ENCODE assay signal across 8 mouse cellular contexts in the genomic region with DNA sequence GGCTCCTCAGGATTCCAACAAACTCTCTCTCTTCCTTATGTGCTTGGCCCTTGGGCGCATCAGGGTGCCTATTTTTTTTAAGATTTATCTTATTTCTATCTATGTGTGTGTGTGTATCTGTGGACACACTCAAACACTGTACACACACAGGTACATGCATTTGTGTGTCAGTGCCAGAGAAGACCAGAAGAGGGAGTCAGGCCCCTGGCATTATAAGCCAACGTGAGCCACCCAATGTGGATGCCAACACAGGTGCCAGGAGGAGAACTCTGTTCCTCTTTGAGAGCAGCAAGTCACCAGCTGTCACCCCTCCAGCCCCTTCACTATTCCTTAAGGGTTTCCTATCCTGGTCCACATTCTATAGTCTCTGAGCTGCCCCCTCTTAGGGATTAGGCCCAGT. TPM values are rescaled to one million over a fixed set of nuclear protein-coding genes. Genes with fewer than 3 reads are reported as not detected.
DNase-seq lines count a peak whose midpoint lies in the region; ATAC-seq and TF ChIP-seq lines count a peak whose summit lies in the region.

No protein-coding gene starts in this region.

- DNase-seq in midbrain, postnatal 0 days (ENCODE audit: low spot score) = no peak
- no peak for DNase-seq in midbrain, embryonic 11.5 days (ENCODE audit: low spot score, missing footprints)
- no peak for DNase-seq in lung, embryonic 14.5 days
- peak; percentile 66 for DNase-seq in thymus, postnatal 0 days (ENCODE audit: low spot score)
- no peak for DNase-seq in layer of hippocampus, postnatal 25 days (ENCODE audit: extremely low spot score in 1 of 2, low spot score in 1 of 2)
- DNase-seq in urinary bladder, postnatal 10 days (ENCODE audit: low spot score) = no peak
- no peak for DNase-seq in adipocyte (ENCODE audit: low spot score)

- WGBS in midbrain, postnatal 0 days = 75% methylated on average over 2 of the region's 2 CpGs
- 67% methylated on average over 2 of the region's 2 CpGs for WGBS in midbrain, embryonic 11.5 days
- WGBS in lung, embryonic 14.5 days = 58% methylated on average over 2 of the region's 2 CpGs

- peak; percentile 58 for TF ChIP-seq CTCF in midbrain, postnatal 0 days (IDR thresholded peaks at IDR 0.05)
- peak; percentile 32 for TF ChIP-seq CTCF in bone marrow macrophage, adult 2 months (IDR thresholded peaks at IDR 0.05; ENCODE audit: low read depth, low read length)
- peak; percentile 58 for TF ChIP-seq CTCF in lung, embryonic 14.5 days (IDR thresholded peaks at IDR 0.05; ENCODE audit: low read depth)

- ATAC-seq in midbrain, postnatal 0 days (ENCODE audit: low FRiP score) = no peak
- no peak for ATAC-seq in midbrain, embryonic 11.5 days (ENCODE audit: low FRiP score)
- no peak; the same call in 1 of the 2 replicates for ATAC-seq in lung, embryonic 14.5 days (ENCODE audit: insufficient read depth)

- no peak overlapping the region for H3K27ac ChIP-seq in midbrain, postnatal 0 days (ENCODE audit: low read depth, low read length)
- H3K27ac ChIP-seq in midbrain, embryonic 11.5 days (ENCODE audit: low read depth, low read length) = no peak overlapping the region
- H3K27ac ChIP-seq in bone marrow macrophage, adult 2 months (ENCODE audit: insufficient read depth, low read depth, low read length) = no peak overlapping the region
- H3K27ac ChIP-seq in lung, embryonic 14.5 days (ENCODE audit: low read depth) = no peak overlapping the region

- no peaks in the 10 kb centered on the region for H3K9me3 ChIP-seq in midbrain, postnatal 0 days (ENCODE audit: low read length)
- H3K9me3 ChIP-seq in midbrain, embryonic 11.5 days (ENCODE audit: control insufficient read depth, low read length) = no peaks in the 10 kb centered on the region
- H3K9me3 ChIP-seq in lung, embryonic 14.5 days (ENCODE audit: low read depth, low read length) = no peaks in the 10 kb centered on the region

- H3K36me3 ChIP-seq in midbrain, postnatal 0 days (ENCODE audit: insufficient read depth, low read length) = no peaks in the 10 kb centered on the region
- H3K36me3 ChIP-seq in midbrain, embryonic 11.5 days (ENCODE audit: control insufficient read depth, insufficient read depth, low read length) = no peaks in the 10 kb centered on the region
- H3K36me3 ChIP-seq in lung, embryonic 14.5 days (ENCODE audit: insufficient read depth) = no peaks in the 10 kb centered on the region

- no peaks in the 10 kb centered on the region for H3K4me1 ChIP-seq in midbrain, postnatal 0 days (ENCODE audit: insufficient read depth, low read length)
- peaks cover 5% of the 10 kb centered on the region; the same call in 1 of the 2 replicates for H3K4me1 ChIP-seq in midbrain, embryonic 11.5 days (ENCODE audit: control insufficient read depth, insufficient read depth, low read length)
- peaks cover 12% of the 10 kb centered on the region for H3K4me1 ChIP-seq in bone marrow macrophage, adult 2 months (ENCODE audit: control insufficient read depth, insufficient read depth, low read length)
- no peaks in the 10 kb centered on the region for H3K4me1 ChIP-seq in lung, embryonic 14.5 days (ENCODE audit: insufficient read depth)

- H3K4me2 ChIP-seq in midbrain, postnatal 0 days (ENCODE audit: low read depth, low read length, poor library complexity, severe bottlenecking) = no peak overlapping the region
- no peak overlapping the region for H3K4me2 ChIP-seq in midbrain, embryonic 11.5 days
- H3K4me2 ChIP-seq in lung, embryonic 14.5 days = no peak overlapping the region

- no peak overlapping the region for H3K4me3 ChIP-seq in midbrain, postnatal 0 days (ENCODE audit: low read depth, low read length)
- no peak overlapping the region for H3K4me3 ChIP-seq in midbrain, embryonic 11.5 days (ENCODE audit: low read depth, low read length)
- no peak overlapping the region for H3K4me3 ChIP-seq in bone marrow macrophage, adult 2 months (ENCODE audit: insufficient read depth, low read length)
- no peak overlapping the region for H3K4me3 ChIP-seq in lung, embryonic 14.5 days (ENCODE audit: low read depth, low read length)

- no peak for TF ChIP-seq POLR2A in bone marrow macrophage, adult 2 months (IDR thresholded peaks at IDR 0.05; ENCODE audit: borderline replicate concordance, low read depth, low read length)

- H3K27me3 ChIP-seq in midbrain, postnatal 0 days (ENCODE audit: insufficient read depth, low read length) = no peaks in the 10 kb centered on the region
- no peaks in the 10 kb centered on the region for H3K27me3 ChIP-seq in midbrain, embryonic 11.5 days (ENCODE audit: control insufficient read depth, insufficient read depth, low read length)
- H3K27me3 ChIP-seq in lung, embryonic 14.5 days (ENCODE audit: insufficient read depth, low read length) = no peaks in the 10 kb centered on the region

- no peak overlapping the region for H3K9ac ChIP-seq in midbrain, postnatal 0 days (replicated peaks; ENCODE audit: low read length, poor library complexity, severe bottlenecking)
- H3K9ac ChIP-seq in midbrain, embryonic 11.5 days (ENCODE audit: low read length) = no peak overlapping the region
- H3K9ac ChIP-seq in lung, embryonic 14.5 days = no peak overlapping the region

RNA-seq across cellular contexts. Expression of gene Dyrk3, which starts 19.1 kb away (rescaled TPM):
- total RNA-seq in midbrain, postnatal 0 days (2014; rRNA removed) = 10.6 and 12.0 TPM in 2 replicates
- polyA plus RNA-seq in midbrain, postnatal 0 days (2015; fragmentation: Nextera tagmentation; extraction: Ambion mirVana) = 13.0 and 13.4 TPM in 2 replicates
- 17.2 and 23.4 TPM in 2 replicates for polyA plus RNA-seq in midbrain, embryonic 11.5 days (2014; fragmentation: Nextera tagmentation; extraction: Ambion mirVana)
- polyA plus RNA-seq in bone marrow macrophage, adult 2 months (2012; ENCODE audit: insufficient read depth, insufficient read length, missing spikeins) = 0.84 and 1.1 TPM in 2 replicates
- polyA plus RNA-seq in lung, embryonic 14.5 days (2014; fragmentation: Nextera tagmentation; extraction: Ambion mirVana) = 3.9 and 4.3 TPM in 2 replicates
- polyA plus RNA-seq in thymus, postnatal 0 days (2015; fragmentation: Nextera tagmentation; extraction: Ambion mirVana) = 1.9 and 2.2 TPM in 2 replicates
- 10 to 100 TPM; 15.7 to 17.4 TPM for total RNA-seq in layer of hippocampus, postnatal 25 days (2021)

RNA-seq across cellular contexts. Expression of gene Mapkapk2, which starts 21.4 kb away (rescaled TPM):
- total RNA-seq in midbrain, postnatal 0 days (2014; rRNA removed) = 44.2 and 48.1 TPM in 2 replicates
- 13.7 and 13.8 TPM in 2 replicates for polyA plus RNA-seq in midbrain, postnatal 0 days (2015; fragmentation: Nextera tagmentation; extraction: Ambion mirVana)
- 49.8 and 56.0 TPM in 2 replicates for polyA plus RNA-seq in midbrain, embryonic 11.5 days (2014; fragmentation: Nextera tagmentation; extraction: Ambion mirVana)
- polyA plus RNA-seq in bone marrow macrophage, adult 2 months (2012; ENCODE audit: insufficient read depth, insufficient read length, missing spikeins) = 265 and 283 TPM in 2 replicates
- 63.6 and 72.3 TPM in 2 replicates for polyA plus RNA-seq in lung, embryonic 14.5 days (2014; fragmentation: Nextera tagmentation; extraction: Ambion mirVana)
- polyA plus RNA-seq in thymus, postnatal 0 days (2015; fragmentation: Nextera tagmentation; extraction: Ambion mirVana) = 26.6 and 30.4 TPM in 2 replicates
- total RNA-seq in layer of hippocampus, postnatal 25 days (2021) = 10 to 100 TPM; 26.9 to 31.4 TPM

RNA-seq across cellular contexts. Expression of gene Eif2d, which starts 34.0 kb away (rescaled TPM):
- 29.2 and 32.3 TPM in 2 replicates for total RNA-seq in midbrain, postnatal 0 days (2014; rRNA removed)
- 43.2 and 43.4 TPM in 2 replicates for polyA plus RNA-seq in midbrain, postnatal 0 days (2015; fragmentation: Nextera tagmentation; extraction: Ambion mirVana)
- polyA plus RNA-seq in midbrain, embryonic 11.5 days (2014; fragmentation: Nextera tagmentation; extraction: Ambion mirVana) = 55.7 and 56.7 TPM in 2 replicates
- polyA plus RNA-seq in bone marrow macrophage, adult 2 months (2012; ENCODE audit: insufficient read depth, insufficient read length, missing spikeins) = 20.5 and 23.2 TPM in 2 replicates
- polyA plus RNA-seq in lung, embryonic 14.5 days (2014; fragmentation: Nextera tagmentation; extraction: Ambion mirVana) = 58.0 and 63.5 TPM in 2 replicates
- 52.1 and 52.3 TPM in 2 replicates for polyA plus RNA-seq in thymus, postnatal 0 days (2015; fragmentation: Nextera tagmentation; extraction: Ambion mirVana)
- total RNA-seq in layer of hippocampus, postnatal 25 days (2021) = 10 to 100 TPM; 37.6 to 39.4 TPM
